Mouse (Mus musculus) olfactory bulb, adult 2 months (tissue): ENCODE measurements at regions not wholly inside any gene's neighbourhood (a gene's known extent, or its start where the extent isn't known, plus 50 kb on each side); places are given as distances from the start of the nearest gene placed in this dataset.

Experiments
- CTCF ChIP-seq: fragments of 200-500 bp; IDR thresholded peaks from 2 replicates; pipeline ENCODE4 v1.5.1; 2012; ENCODE audit warnings: low read depth, mild to moderate bottlenecking, low read length, moderate library complexity; ENCODE audit not compliant: insufficient read depth
- POLR2A ChIP-seq: fragments of 200-500 bp; IDR thresholded peaks from 2 replicates; pipeline ENCODE4 v1.6.1; 2012; ENCODE audit warnings: mild to moderate bottlenecking, low read depth, low read length, moderate library complexity; ENCODE audit not compliant: insufficient read depth

DNA sequence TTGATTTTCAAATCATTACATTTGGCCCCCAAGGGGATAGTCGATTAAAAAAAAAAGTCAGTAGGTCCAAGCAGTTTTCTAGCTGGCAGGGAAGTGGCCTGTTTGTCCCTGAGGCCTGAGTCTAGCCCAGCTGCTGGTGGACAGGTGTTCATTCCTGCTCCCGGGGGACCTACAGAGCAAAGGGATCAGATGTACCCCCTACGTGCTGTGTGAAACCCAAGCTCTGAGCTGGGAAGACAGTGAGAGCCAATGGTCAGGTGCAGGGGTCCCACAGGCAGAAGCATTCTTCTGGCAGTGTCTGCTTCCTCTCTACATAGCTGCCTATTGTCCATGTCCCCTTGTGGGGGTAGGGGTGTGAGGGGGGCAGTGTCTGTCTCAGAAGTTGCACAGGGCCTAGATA is 653.2 kb upstream of the 3110018I06Rik start:
- TF ChIP-seq POLR2A (no peak), CTCF (no peak)
